Mouse (Mus musculus) olfactory bulb, adult 2 months (tissue): Measurements from ENCODE around the gene Ctsj.
"Not testable (repeated sequence)": the region's sequence is repeated elsewhere in the genome, so short reads cannot be mapped to it uniquely, and the experiment has no call there.

Source experiments
- CTCF ChIP-seq: fragments of 200-500 bp; IDR thresholded peaks from 2 replicates; pipeline ENCODE4 v1.5.1; 2012; ENCODE audit warnings: low read depth, mild to moderate bottlenecking, low read length, moderate library complexity; ENCODE audit not compliant: insufficient read depth
- POLR2A ChIP-seq: fragments of 200-500 bp; IDR thresholded peaks from 2 replicates; pipeline ENCODE4 v1.6.1; 2012; ENCODE audit warnings: mild to moderate bottlenecking, low read depth, low read length, moderate library complexity; ENCODE audit not compliant: insufficient read depth

- TF ChIP-seq POLR2A, CTCF: not testable (repeated sequence)
Measured at GRCm38 (mm10) chr13:60972319-60972718, 33.4 kb downstream of the Ctsj start.
